Mouse (Mus musculus) midbrain, embryonic 13.5 days (tissue): ENCODE measurements at regions not wholly inside any gene's neighbourhood (a gene's known extent, or its start where the extent isn't known, plus 50 kb on each side); places are given as distances from the start of the nearest gene placed in this dataset.

Experiments used
- ATAC-seq: fragments of 200-750 bp; cut with Nextera tagmentation; 2 replicates; pipeline ENCODE4 v1.8.0; 2017; ENCODE audit warnings: mild to moderate bottlenecking, moderate TSS enrichment, moderate library complexity
- H3K27ac ChIP-seq: fragments of 300-500 bp; sonication (generic); 2 replicates; pipeline ENCODE4 v1.5.1; 2015; ENCODE audit warnings: inconsistent platforms, mild to moderate bottlenecking, moderate library complexity
- H3K27me3 ChIP-seq: fragments of 300-500 bp; sonication (generic); 2 replicates; pipeline ENCODE4 v1.6.1; 2015; ENCODE audit warnings: mild to moderate bottlenecking, inconsistent platforms
- H3K36me3 ChIP-seq: fragments of 300-500 bp; sonication (generic); 2 replicates; pipeline ENCODE4 v1.6.1; 2015; ENCODE audit warnings: mild to moderate bottlenecking, inconsistent platforms
- H3K4me1 ChIP-seq: fragments of 300-500 bp; sonication (generic); replicated peaks from 2 replicates; pipeline ENCODE4 v1.6.1; 2015; ENCODE audit warnings: inconsistent platforms
- H3K4me2 ChIP-seq: fragments of 300-500 bp; sonication (generic); replicated peaks from 2 replicates; pipeline ENCODE4 v1.6.1; 2015; ENCODE audit warnings: moderate library complexity, mild to moderate bottlenecking, inconsistent platforms
- H3K4me3 ChIP-seq: fragments of 300-500 bp; sonication (generic); replicated peaks from 2 replicates; pipeline ENCODE4 v1.5.1; 2015; ENCODE audit warnings: mild to moderate bottlenecking, inconsistent platforms
- H3K9ac ChIP-seq: fragments of 300-500 bp; sonication (generic); replicated peaks from 2 replicates; pipeline ENCODE4 v1.6.1; 2015; ENCODE audit warnings: mild to moderate bottlenecking, inconsistent platforms
- H3K9me3 ChIP-seq: fragments of 300-500 bp; sonication (generic); 2 replicates; pipeline ENCODE4 v1.6.1; 2016; ENCODE audit warnings: mild to moderate bottlenecking, inconsistent platforms
- WGBS: fragments of 180-500 bp; shearing (Covaris S2); methylation state at CpG from one replicate; pipeline ENCODE4 v1.1.7; 2015; 5-methylcytosine and 5-hydroxymethylcytosine counted together

DNA sequence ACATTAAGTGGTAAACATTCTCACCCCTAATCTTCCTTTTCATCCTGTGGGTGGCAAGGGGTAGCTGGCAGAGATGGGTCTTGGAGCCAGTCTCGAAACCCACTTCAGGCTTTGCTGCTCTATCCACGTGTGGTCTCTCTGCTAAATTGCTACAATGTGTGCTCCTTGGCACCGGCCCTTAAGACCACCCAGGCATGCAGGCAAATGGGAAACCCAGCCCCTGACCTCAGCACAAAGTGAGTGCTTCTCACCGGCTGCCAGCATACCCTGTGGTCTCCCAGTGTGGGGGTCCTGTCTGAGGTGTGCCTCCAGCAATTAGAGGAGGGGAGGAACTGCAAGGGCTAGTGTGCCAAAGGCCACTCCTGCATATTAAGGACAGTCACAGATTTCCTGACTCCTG is 238.5 kb upstream of the Gm21798 start:
- H3K27me3 ChIP-seq, result no peaks in the 10 kb centered on the region
- 50% methylated on average over 4 of the region's 4 CpGs for WGBS
- no peak overlapping the region for H3K9ac ChIP-seq
- no peak overlapping the region for H3K27ac ChIP-seq
- no peak overlapping the region for H3K4me2 ChIP-seq
- no peak overlapping the region for H3K4me3 ChIP-seq
- peak; percentile 45; the same call in 1 of the 2 replicates for ATAC-seq
- H3K9me3 ChIP-seq, result no peaks in the 10 kb centered on the region
- peaks cover 7% of the 10 kb centered on the region for H3K4me1 ChIP-seq
- H3K36me3 ChIP-seq, result no peaks in the 10 kb centered on the region

DNA sequence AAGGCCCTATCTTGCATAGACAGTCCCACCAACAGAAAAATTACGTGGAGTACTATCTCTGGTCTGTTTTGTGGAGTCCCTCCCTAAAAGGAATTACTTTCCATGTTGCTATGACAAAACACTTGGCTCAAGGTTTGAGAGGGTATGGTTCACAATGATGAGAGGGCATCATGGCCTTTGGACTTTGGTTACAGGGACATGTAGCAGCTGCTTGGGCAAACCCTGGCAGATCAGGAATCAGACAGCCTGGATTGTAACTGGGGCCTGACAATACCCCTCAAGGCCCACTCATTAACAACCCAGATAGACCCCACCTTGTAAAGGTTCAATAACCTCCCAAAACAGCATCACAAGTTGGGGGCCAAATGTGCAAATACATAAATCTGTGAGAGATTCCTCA is 237.0 kb upstream of the Gm21798 start:
- H3K36me3 ChIP-seq, result no peaks in the 10 kb centered on the region
- H3K27ac ChIP-seq, result no peak overlapping the region
- H3K4me3 ChIP-seq, result no peak overlapping the region
- no peak for ATAC-seq
- H3K9ac ChIP-seq, result no peak overlapping the region
- no peaks in the 10 kb centered on the region for H3K27me3 ChIP-seq
- no peak overlapping the region for H3K4me2 ChIP-seq
- no peaks in the 10 kb centered on the region for H3K9me3 ChIP-seq
- H3K4me1 ChIP-seq, result peaks cover 7% of the 10 kb centered on the region
- WGBS, result 76% methylated on average over 1 of the region's 1 CpGs

- peaks cover 7% of the 10 kb centered on the region for H3K4me1 ChIP-seq
- ATAC-seq, result no peak
- H3K9me3 ChIP-seq, result no peaks in the 10 kb centered on the region
- H3K4me3 ChIP-seq, result no peak overlapping the region
- H3K27me3 ChIP-seq, result no peaks in the 10 kb centered on the region
- 94% methylated on average over 5 of the region's 5 CpGs for WGBS
- no peaks in the 10 kb centered on the region for H3K36me3 ChIP-seq
- no peak overlapping the region for H3K27ac ChIP-seq
- H3K9ac ChIP-seq, result no peak overlapping the region
- H3K4me2 ChIP-seq, result no peak overlapping the region
These were observed 236.4 kb upstream of the Gm21798 start for GRCm38 (mm10) chr15:64581046-64581445.

GRCm38 (mm10) chr15:64584129-64584528 is 233.4 kb upstream of the Gm21798 start:
- Histone ChIP-seq H3K27me3 (no peaks in the 10 kb centered on the region), H3K4me1 (peaks cover 5% of the 10 kb centered on the region), H3K4me3 (no peak overlapping the region), H3K4me2 (no peak overlapping the region), H3K27ac (no peak overlapping the region), H3K36me3 (no peaks in the 10 kb centered on the region), H3K9ac (no peak overlapping the region), H3K9me3 (no peaks in the 10 kb centered on the region)
- no peak for ATAC-seq
- 87% methylated on average over 6 of the region's 6 CpGs for WGBS

DNA sequence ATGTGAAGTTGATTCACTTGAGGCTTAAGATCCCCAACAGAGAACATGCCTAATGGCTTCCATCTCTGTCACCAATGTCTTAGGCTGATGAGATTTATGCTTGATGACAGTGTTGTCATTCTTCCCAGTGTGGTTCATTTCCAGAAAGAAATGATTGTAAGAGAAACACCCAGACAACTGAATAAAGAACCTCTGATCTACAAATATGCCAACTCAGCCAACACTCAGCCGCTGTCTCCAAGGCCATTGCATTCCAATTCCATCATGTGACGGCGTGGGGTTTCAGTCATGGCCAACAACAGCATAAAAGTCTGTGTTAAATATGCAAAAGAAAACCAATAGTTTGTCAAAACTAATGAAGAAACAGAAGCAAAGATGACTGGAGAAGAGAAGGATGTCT is 230.7 kb upstream of the Gm21798 start:
- no peaks in the 10 kb centered on the region for H3K27me3 ChIP-seq
- H3K4me3 ChIP-seq, result no peak overlapping the region
- H3K4me1 ChIP-seq, result no peaks in the 10 kb centered on the region; the same call in 1 of the 2 replicates
- no peaks in the 10 kb centered on the region for H3K9me3 ChIP-seq
- WGBS, result 94% methylated on average over 3 of the region's 3 CpGs
- H3K36me3 ChIP-seq, result no peaks in the 10 kb centered on the region
- no peak overlapping the region for H3K4me2 ChIP-seq
- H3K27ac ChIP-seq, result no peak overlapping the region
- no peak for ATAC-seq
- H3K9ac ChIP-seq, result no peak overlapping the region

- Histone ChIP-seq H3K4me2 (no peak overlapping the region), H3K36me3 (no peaks in the 10 kb centered on the region), H3K27ac (peak overlapping the region; percentile 37; the same call in 1 of the 2 replicates), H3K4me1 (no peaks in the 10 kb centered on the region; the same call in 1 of the 2 replicates), H3K4me3 (no peak overlapping the region), H3K9ac (no peak overlapping the region), H3K27me3 (no peaks in the 10 kb centered on the region), H3K9me3 (no peaks in the 10 kb centered on the region)
- WGBS, result 55% methylated on average over 1 of the region's 1 CpGs
- ATAC-seq, result 0 out of 2 replicates have a peak, but pooled peaks have one; percentile 60
These were observed 227.2 kb upstream of the Gm21798 start for GRCm38 (mm10) chr15:64590092-64590881.

GRCm38 (mm10) chr15:64613503-64613902 is 204.0 kb upstream of the Gm21798 start:
- no peak for ATAC-seq
- Histone ChIP-seq H3K4me1 (no peaks in the 10 kb centered on the region), H3K4me3 (no peak overlapping the region), H3K9ac (no peak overlapping the region), H3K27ac (no peak overlapping the region), H3K27me3 (no peaks in the 10 kb centered on the region), H3K4me2 (no peak overlapping the region), H3K36me3 (no peaks in the 10 kb centered on the region), H3K9me3 (no peaks in the 10 kb centered on the region)
- WGBS, result 64% methylated on average over 4 of the region's 4 CpGs

DNA sequence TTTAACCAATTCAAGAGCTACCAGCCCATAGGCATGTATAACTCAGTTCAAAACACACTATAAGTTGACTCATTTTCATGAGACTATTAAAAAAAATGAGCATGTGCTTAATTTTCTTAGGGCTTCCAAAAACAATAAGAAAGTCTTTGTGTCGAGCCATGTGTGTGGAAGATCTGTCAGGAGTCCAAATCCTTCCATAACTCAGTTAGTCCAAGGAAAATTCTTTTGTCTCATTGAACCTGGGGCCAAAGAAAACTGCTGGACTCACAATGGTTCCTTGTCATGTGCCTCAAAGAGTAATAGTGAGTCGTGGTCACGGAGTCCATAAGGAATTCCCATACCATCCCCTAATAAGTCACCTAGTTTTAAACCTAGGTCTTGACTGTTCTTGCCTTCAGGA is 199.0 kb upstream of the Gm21798 start:
- Histone ChIP-seq H3K4me2 (no peak overlapping the region), H3K9ac (no peak overlapping the region), H3K27me3 (no peaks in the 10 kb centered on the region), H3K36me3 (no peaks in the 10 kb centered on the region), H3K4me3 (no peak overlapping the region), H3K9me3 (no peaks in the 10 kb centered on the region), H3K4me1 (no peaks in the 10 kb centered on the region), H3K27ac (no peak overlapping the region)
- WGBS, result 69% methylated on average over 3 of the region's 3 CpGs
- ATAC-seq, result no peak

GRCm38 (mm10) chr15:64621876-64622275 is 195.6 kb upstream of the Gm21798 start:
- no peaks in the 10 kb centered on the region for H3K4me1 ChIP-seq
- H3K9me3 ChIP-seq, result no peaks in the 10 kb centered on the region
- no peaks in the 10 kb centered on the region for H3K36me3 ChIP-seq
- H3K9ac ChIP-seq, result no peak overlapping the region
- H3K27me3 ChIP-seq, result 0 out of 2 replicates have a peak, but pooled peaks cover 3% of the 10 kb centered on the region
- no peak for ATAC-seq
- H3K27ac ChIP-seq, result no peak overlapping the region
- H3K4me2 ChIP-seq, result no peak overlapping the region
- WGBS, result 94% methylated on average over 3 of the region's 3 CpGs
- H3K4me3 ChIP-seq, result no peak overlapping the region

DNA sequence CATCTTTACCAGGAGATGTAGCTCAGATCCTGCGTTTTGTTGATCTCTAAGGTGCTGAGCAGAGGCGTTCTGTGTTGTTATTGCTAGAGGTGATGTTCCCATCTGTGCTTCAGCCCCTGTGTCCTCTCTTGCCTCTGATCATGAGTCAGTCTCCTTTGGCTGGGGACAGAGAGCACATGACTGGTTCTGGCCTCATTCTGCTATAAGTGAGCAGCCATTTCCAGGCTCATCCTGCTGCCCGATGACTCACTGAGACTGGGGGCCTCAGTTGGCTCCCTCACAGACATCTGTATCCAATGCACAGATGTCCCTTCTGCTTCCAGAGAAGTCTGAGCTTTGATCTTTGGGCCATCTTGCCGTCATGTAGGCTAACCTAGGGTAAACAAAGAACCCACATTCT is 194.9 kb upstream of the Gm21798 start:
- no peaks in the 10 kb centered on the region for H3K4me1 ChIP-seq

GRCm38 (mm10) chr15:64626359-64626758 is 191.1 kb upstream of the Gm21798 start:
- ATAC-seq, result no peak
- H3K27me3 ChIP-seq, result 0 out of 2 replicates have a peak, but pooled peaks cover 3% of the 10 kb centered on the region
- H3K4me2 ChIP-seq, result no peak overlapping the region
- no peaks in the 10 kb centered on the region for H3K36me3 ChIP-seq
- no peak overlapping the region for H3K9ac ChIP-seq
- H3K9me3 ChIP-seq, result no peaks in the 10 kb centered on the region
- H3K27ac ChIP-seq, result no peak overlapping the region
- H3K4me3 ChIP-seq, result no peak overlapping the region
- no peaks in the 10 kb centered on the region for H3K4me1 ChIP-seq
- WGBS, result 84% methylated on average over 6 of the region's 6 CpGs

More for the DNA sequence above, 194.9 kb upstream of the Gm21798 start:
- H3K9ac ChIP-seq, result no peak overlapping the region
- WGBS, result 82% methylated on average over 4 of the region's 4 CpGs
- H3K4me2 ChIP-seq, result no peak overlapping the region
- no peak overlapping the region for H3K27ac ChIP-seq
- 0 out of 2 replicates have a peak, but pooled peaks cover 3% of the 10 kb centered on the region for H3K27me3 ChIP-seq
- no peaks in the 10 kb centered on the region for H3K9me3 ChIP-seq
- no peaks in the 10 kb centered on the region for H3K36me3 ChIP-seq
- ATAC-seq, result no peak
- no peak overlapping the region for H3K4me3 ChIP-seq

GRCm38 (mm10) chr15:64627258-64627657 is 190.2 kb upstream of the Gm21798 start:
- Histone ChIP-seq H3K27ac (no peak overlapping the region), H3K27me3 (0 out of 2 replicates have a peak, but pooled peaks cover 3% of the 10 kb centered on the region), H3K36me3 (no peaks in the 10 kb centered on the region), H3K4me1 (no peaks in the 10 kb centered on the region), H3K9me3 (no peaks in the 10 kb centered on the region), H3K4me2 (peak overlapping the region; percentile 38), H3K9ac (no peak overlapping the region), H3K4me3 (no peak overlapping the region)
- ATAC-seq, result 0 out of 2 replicates have a peak, but pooled peaks have one; percentile 43
- WGBS, result 25% methylated on average over 9 of the region's 9 CpGs
